Mouse (Mus musculus) MEL (cell line): Measurements from ENCODE around the gene Arhgap45. TPM values are rescaled to one million over a fixed set of nuclear protein-coding genes. Genes with fewer than 3 reads are reported as not detected.

Experiments
- DNase-seq: peaks from one replicate; pipeline ENCODE4 v3.0.0; 2011; ENCODE audit warnings: low read depth, low spot score
- H3K27ac ChIP-seq: 2 replicates; pipeline ENCODE4 v1.5.1; 2012; ENCODE audit warnings: low read depth, mild to moderate bottlenecking, control low read depth, low read length, moderate library complexity; ENCODE audit not compliant: control insufficient read depth
- H3K27me3 ChIP-seq, 2 experiments: fragments of 150-350 bp in 1 of 2; sonication (generic) in 1 of 2; 2 replicates each; pipeline ENCODE4 v1.6.1; 2012; ENCODE audit warnings: low read length in 2 of 2, mild to moderate bottlenecking in 2 of 2, improper control_type of control experiment in 1 of 2, moderate library complexity in 1 of 2; ENCODE audit not compliant: insufficient read depth in 2 of 2, control insufficient read depth in 1 of 2
- H3K36me3 ChIP-seq, 2 experiments: 2 replicates each; pipeline ENCODE4 v1.6.1; 2012 to 2014; ENCODE audit warnings: low read length in 2 of 2, improper control_type of control experiment in 1 of 2, inconsistent platforms in 1 of 2, mild to moderate bottlenecking in 1 of 2; ENCODE audit not compliant: insufficient read depth in 2 of 2, control insufficient read depth in 1 of 2
- H3K4me1 ChIP-seq, 2 experiments: fragments of 150-350 bp in 1 of 2; sonication (generic) in 1 of 2; 2 replicates each; pipeline ENCODE4 v1.6.1; 2012; ENCODE audit warnings: low read length in 2 of 2, improper control_type of control experiment in 1 of 2, mild to moderate bottlenecking in 1 of 2; ENCODE audit not compliant: insufficient read depth in 2 of 2, control insufficient read depth in 1 of 2
- H3K4me3 ChIP-seq, 2 experiments: fragments of 150-350 bp in 1 of 2; sonication (generic) in 1 of 2; 2 replicates each; pipeline ENCODE4 v1.5.1; 2012; ENCODE audit warnings: low read depth in 2 of 2, low read length in 2 of 2, mild to moderate bottlenecking in 2 of 2, moderate library complexity in 2 of 2, control low read depth in 1 of 2, improper control_type of control experiment in 1 of 2; ENCODE audit not compliant: control insufficient read depth in 1 of 2, insufficient read depth in 1 of 2
- H3K79me2 ChIP-seq: 2 replicates; pipeline ENCODE4 v1.6.1; 2012; ENCODE audit warnings: mild to moderate bottlenecking, low read length, moderate library complexity; ENCODE audit not compliant: control insufficient read depth, poor library complexity, insufficient read depth
- H3K9ac ChIP-seq: 2 replicates; pipeline ENCODE4 v1.6.1; 2012; ENCODE audit warnings: low read depth, mild to moderate bottlenecking, control low read depth, low read length, moderate library complexity; ENCODE audit not compliant: control insufficient read depth, poor library complexity, severe bottlenecking
- H3K9me3 ChIP-seq: fragments of 150-350 bp; sonication (generic); replicated peaks from 2 replicates; pipeline ENCODE4 v1.6.1; 2012; ENCODE audit warnings: mild to moderate bottlenecking, low read length, improper control_type of control experiment, moderate library complexity; ENCODE audit not compliant: insufficient read depth
- CHD1 ChIP-seq: IDR thresholded peaks from 2 replicates; pipeline ENCODE4 v1.6.1; 2012; ENCODE audit warnings: low read depth, mild to moderate bottlenecking, inconsistent platforms, low read length, improper control_type of control experiment
- CHD2 ChIP-seq: IDR thresholded peaks from 2 replicates; pipeline ENCODE4 v1.6.1; 2011; ENCODE audit warnings: low read length, improper control_type of control experiment
- E2F4 ChIP-seq: IDR thresholded peaks from 2 replicates; pipeline ENCODE4 v1.6.1; 2011; ENCODE audit warnings: low read depth, low read length, improper control_type of control experiment, borderline replicate concordance
- ETS1 ChIP-seq: IDR thresholded peaks from 2 replicates; pipeline ENCODE4 v1.6.1; 2012; ENCODE audit warnings: low read depth, mild to moderate bottlenecking, inconsistent platforms, low read length, improper control_type of control experiment, moderate library complexity
- GATA1 ChIP-seq: IDR thresholded peaks from 2 replicates; pipeline ENCODE4 v1.6.1; 2011; ENCODE audit warnings: low read depth, low read length, improper control_type of control experiment
- HCFC1 ChIP-seq: IDR thresholded peaks from 2 replicates; pipeline ENCODE4 v1.6.1; 2012; ENCODE audit warnings: low read depth, mild to moderate bottlenecking, inconsistent platforms, low read length, improper control_type of control experiment, moderate library complexity
- JUND ChIP-seq: IDR thresholded peaks from 2 replicates; pipeline ENCODE4 v1.6.1; 2011; ENCODE audit warnings: low read depth, mild to moderate bottlenecking, improper control_type of control experiment, low read length
- MAFK ChIP-seq: IDR thresholded peaks from 2 replicates; pipeline ENCODE4 v1.6.1; 2011; ENCODE audit warnings: low read depth, mild to moderate bottlenecking, low read length, improper control_type of control experiment, borderline replicate concordance
- MAX ChIP-seq: IDR thresholded peaks from 2 replicates; pipeline ENCODE4 v1.6.1; 2011; ENCODE audit warnings: low read length, improper control_type of control experiment
- MAZ ChIP-seq: IDR thresholded peaks from 2 replicates; pipeline ENCODE4 v1.6.1; 2012; ENCODE audit warnings: low read depth, mild to moderate bottlenecking, inconsistent platforms, low read length, improper control_type of control experiment
- MXI1 ChIP-seq: IDR thresholded peaks from 2 replicates; pipeline ENCODE4 v1.6.1; 2011; ENCODE audit warnings: mild to moderate bottlenecking, low read depth, low read length, improper control_type of control experiment
- NELFE ChIP-seq: IDR thresholded peaks from 2 replicates; pipeline ENCODE4 v1.6.1; 2011; ENCODE audit warnings: low read depth, low read length, improper control_type of control experiment
- POLR2AphosphoS2 ChIP-seq: IDR thresholded peaks from 2 replicates; pipeline ENCODE4 v1.6.1; 2011; ENCODE audit warnings: low read length, improper control_type of control experiment
- POLR2AphosphoS5 ChIP-seq: IDR thresholded peaks from 2 replicates; pipeline ENCODE4 v1.6.1; 2012; ENCODE audit warnings: low read depth, borderline replicate concordance, mild to moderate bottlenecking, inconsistent platforms, low read length, moderate library complexity, mixed read lengths
- RAD21 ChIP-seq: IDR thresholded peaks from 2 replicates; pipeline ENCODE4 v1.6.1; 2011; ENCODE audit warnings: mild to moderate bottlenecking, low read depth, low read length, improper control_type of control experiment
- SMC3 ChIP-seq: IDR thresholded peaks from 2 replicates; pipeline ENCODE4 v1.6.1; 2011; ENCODE audit warnings: low read depth, low read length, improper control_type of control experiment
- TAL1 ChIP-seq: IDR thresholded peaks from 2 replicates; pipeline ENCODE4 v1.6.1; 2012; ENCODE audit warnings: mild to moderate bottlenecking, inconsistent platforms, low read length, moderate library complexity, mixed read lengths
- TBP ChIP-seq: IDR thresholded peaks from 2 replicates; pipeline ENCODE4 v1.8.0; 2011; ENCODE audit warnings: low read depth, low read length, improper control_type of control experiment
- USF1 ChIP-seq: IDR thresholded peaks from 2 replicates; pipeline ENCODE4 v1.6.1; 2014; ENCODE audit warnings: low read depth, mild to moderate bottlenecking, inconsistent platforms, low read length, improper control_type of control experiment, moderate library complexity
- USF2 ChIP-seq, 2 experiments: IDR thresholded peaks; 2 replicates each; pipeline ENCODE4 v1.6.1; 2011 to 2012; ENCODE audit warnings: improper control_type of control experiment in 2 of 2, low read length in 2 of 2, borderline replicate concordance in 1 of 2, inconsistent platforms in 1 of 2, low read depth in 1 of 2, mild to moderate bottlenecking in 1 of 2; ENCODE audit not compliant: insufficient read depth in 1 of 2
- ZKSCAN1 ChIP-seq: IDR thresholded peaks from 2 replicates; pipeline ENCODE4 v1.6.1; 2012; ENCODE audit warnings: low read depth, mild to moderate bottlenecking, inconsistent platforms, low read length, improper control_type of control experiment, moderate library complexity
- ZNF384 ChIP-seq: IDR thresholded peaks from 2 replicates; pipeline ENCODE4 v1.6.1; 2012; ENCODE audit warnings: low read depth, mild to moderate bottlenecking, inconsistent platforms, low read length, improper control_type of control experiment
- polyA plus RNA-seq, 2 experiments: library from polyadenylated mRNA; stranded (reverse) in 1 of 2; unstranded in 1 of 2; fragments of >175 nt in 1 of 2; fragments of >200 nt in 1 of 2; gene quantifications; 2 replicates each; pipeline versions ENCODE4 v1.2.1 to v1.2.4; 2012; ENCODE audit warnings: low replicate concordance in 2 of 2, low read depth in 1 of 2; ENCODE audit not compliant: insufficient read length in 2 of 2, insufficient read depth in 1 of 2, missing spikeins in 1 of 2
- total RNA-seq: library from RNA; depleted of rRNA; stranded (reverse); fragments of 300-350 nt; gene quantifications from 2 replicates; pipeline ENCODE4 v1.2.3, GENCODE M21; 2012

Gene Arhgap45
- total and polyA plus RNA-seq, 3 experiments, result 26.2 to 53.6 TPM; not detected in 1

GRCm38 (mm10) chr10:80022164-80022563 is 5.7 kb downstream of the Arhgap45 start:
- Histone ChIP-seq H3K9me3 (no peaks in the 10 kb centered on the region), H3K9ac (no peak overlapping the region), H3K27ac (no peak overlapping the region), H3K36me3 (peaks cover 2 to 31% of the 10 kb centered on the region in 2 experiments; a peak in 3 of 4 replicates), H3K4me3 (no peak overlapping the region), H3K79me2 (peaks cover 6% of the 10 kb centered on the region), H3K4me1 (peaks cover 10 to 32% of the 10 kb centered on the region in 2 experiments), H3K27me3 (no peaks in the 10 kb centered on the region)
- TF ChIP-seq MAX (no peak), SMC3 (no peak), CHD2 (no peak), POLR2AphosphoS5 (no peak), ZKSCAN1 (no peak), E2F4 (no peak), MAZ (no peak), GATA1 (no peak), ETS1 (no peak), MAFK (no peak), MXI1 (no peak), USF1 (no peak)
- DNase-seq, result no peak

DNA sequence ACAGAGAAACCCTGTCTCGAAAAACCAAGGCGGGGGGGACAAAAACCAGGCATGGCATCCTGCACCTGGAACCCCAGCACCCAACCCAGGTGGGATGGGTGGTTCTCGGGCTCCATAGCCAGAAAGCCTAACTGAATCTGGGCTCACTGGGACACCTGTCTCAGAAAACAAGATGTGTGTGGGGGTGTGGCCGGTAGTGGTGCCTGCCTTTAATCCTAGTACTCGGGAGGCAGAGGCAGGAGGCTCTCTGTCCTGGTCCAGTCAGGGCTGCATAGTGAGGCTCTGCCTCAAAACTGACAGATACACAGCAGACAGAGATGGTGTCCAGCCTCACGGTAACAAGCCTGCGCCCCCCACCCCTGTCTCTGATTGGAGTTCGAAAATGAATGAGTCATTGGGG is 6.4 kb downstream of the Arhgap45 start:
- peaks cover 2% of the 10 kb centered on the region for H3K79me2 ChIP-seq
- no peaks in the 10 kb centered on the region for H3K9me3 ChIP-seq
- DNase-seq, result no peak
- no peak overlapping the region for H3K4me3 ChIP-seq
- H3K9ac ChIP-seq, result no peak overlapping the region
- H3K27ac ChIP-seq, result no peak overlapping the region
- TF ChIP-seq RAD21, result no peak
- TF ChIP-seq HCFC1, result no peak
- TF ChIP-seq TBP, result no peak
- TF ChIP-seq JUND, result no peak
- TF ChIP-seq ZNF384, result no peak
- no peak for TF ChIP-seq USF2 (IDR thresholded peaks at IDR 0.05; ENCODE audit: borderline replicate concordance in 1 of 2, insufficient read depth in 1 of 2, low read depth in 1 of 2, low read length in 2 of 2)
- TF ChIP-seq NELFE, result no peak
- no peak for TF ChIP-seq POLR2AphosphoS2
- no peak for TF ChIP-seq TAL1
- no peak for TF ChIP-seq CHD1
- TF ChIP-seq GATA1, result no peak
- TF ChIP-seq MAX, result no peak
- peaks cover 2 to 27% of the 10 kb centered on the region in 2 experiments; a peak in 3 of 4 replicates for H3K36me3 ChIP-seq
- no peaks in the 10 kb centered on the region for H3K27me3 ChIP-seq
- peaks cover 6 to 29% of the 10 kb centered on the region in 2 experiments; a peak in 3 of 4 replicates for H3K4me1 ChIP-seq
